Mouse (Mus musculus) midbrain, embryonic 16.5 days (tissue): ENCODE data around the gene Otoa. TPM values are rescaled to one million over a fixed set of nuclear protein-coding genes. Genes with fewer than 3 reads are reported as not detected.

Source experiments
- ATAC-seq: fragments of 200-750 bp; cut with Nextera tagmentation; 2 replicates; pipeline ENCODE4 v1.8.0; 2017; ENCODE audit warnings: moderate TSS enrichment
- H3K27ac ChIP-seq: fragments of 300-500 bp; sonication (generic); 2 replicates; pipeline ENCODE4 v1.5.1; 2014; ENCODE audit warnings: mild to moderate bottlenecking, low read length, mixed read lengths
- H3K27me3 ChIP-seq: fragments of 300-500 bp; sonication (generic); 2 replicates; pipeline ENCODE4 v1.6.1; 2014; ENCODE audit warnings: low read depth, low read length, mixed read lengths; ENCODE audit not compliant: control insufficient read depth, insufficient read depth
- H3K36me3 ChIP-seq: fragments of 300-500 bp; sonication (generic); 2 replicates; pipeline ENCODE4 v1.6.1; 2014; ENCODE audit warnings: mild to moderate bottlenecking, low read length, moderate library complexity, mixed read lengths; ENCODE audit not compliant: control insufficient read depth, insufficient read depth
- H3K4me1 ChIP-seq: fragments of 300-500 bp; sonication (generic); 2 replicates; pipeline ENCODE4 v1.6.1; 2014; ENCODE audit warnings: mild to moderate bottlenecking, low read length, mixed read lengths; ENCODE audit not compliant: control insufficient read depth, insufficient read depth
- H3K4me2 ChIP-seq: fragments of 300-500 bp; sonication (generic); 2 replicates; pipeline ENCODE4 v1.6.1; 2014; ENCODE audit warnings: mild to moderate bottlenecking, low read length, mixed read lengths
- H3K4me3 ChIP-seq: fragments of 300-500 bp; sonication (generic); 2 replicates; pipeline ENCODE4 v1.5.1; 2014; ENCODE audit warnings: low read depth, mild to moderate bottlenecking, low read length, moderate library complexity, mixed read lengths
- H3K9ac ChIP-seq: fragments of 300-500 bp; sonication (generic); 2 replicates; pipeline ENCODE4 v1.6.1; 2014; ENCODE audit warnings: low read depth, low read length, mixed read lengths
- H3K9me3 ChIP-seq: fragments of 300-500 bp; sonication (generic); replicated peaks from 2 replicates; pipeline ENCODE4 v1.6.1; 2014; ENCODE audit warnings: mild to moderate bottlenecking, low read length, mixed read lengths; ENCODE audit not compliant: control insufficient read depth, poor library complexity, severe bottlenecking
- WGBS: fragments of 180-500 bp; shearing (Covaris S2); extraction: QIAGEN DNeasy Blood & Tissue Kit; methylation state at CpG from one replicate; pipeline ENCODE4 v1.1.7; 2014; 5-methylcytosine and 5-hydroxymethylcytosine counted together
- polyA plus RNA-seq: library from polyadenylated mRNA; unstranded; fragments of >200 nt; fragmentation: Nextera tagmentation; extraction: Ambion mirVana; gene quantifications from 2 replicates; pipeline ENCODE4 v1.2.1, GENCODE M21; 2015

The Otoa gene
- polyA plus RNA-seq, 1 experiment from 2014 or later = 0.19 TPM

DNA sequence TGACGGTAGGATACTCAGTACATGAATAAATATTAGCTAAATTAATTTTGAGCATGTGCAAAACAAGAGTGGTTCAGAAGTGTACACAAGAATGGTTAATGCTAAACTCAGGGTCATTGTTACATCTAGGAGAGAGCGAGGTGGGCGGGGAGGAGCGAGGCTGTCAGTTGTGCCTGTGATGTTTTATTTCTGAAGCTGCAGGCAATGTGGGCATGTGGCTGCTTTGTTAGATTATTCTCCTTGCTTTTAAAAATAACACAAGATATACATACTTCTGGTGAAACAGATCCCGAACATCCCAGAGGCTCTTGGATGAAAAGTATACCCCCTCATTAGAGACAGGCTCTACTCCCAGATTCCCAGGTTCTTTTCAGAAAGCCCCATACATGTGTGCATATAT, 59.8 kb downstream of the Otoa start:
- Histone ChIP-seq H3K36me3 (no peaks in the 10 kb centered on the region), H3K4me1 (no peaks in the 10 kb centered on the region), H3K27ac (no peak overlapping the region), H3K4me3 (no peak overlapping the region), H3K27me3 (no peaks in the 10 kb centered on the region), H3K9ac (no peak overlapping the region), H3K4me2 (no peak overlapping the region), H3K9me3 (no peaks in the 10 kb centered on the region)
- ATAC-seq = 0 out of 2 replicates have a peak, but pooled peaks have one; percentile 17
- 69% methylated on average over 5 of the region's 5 CpGs for WGBS

DNA sequence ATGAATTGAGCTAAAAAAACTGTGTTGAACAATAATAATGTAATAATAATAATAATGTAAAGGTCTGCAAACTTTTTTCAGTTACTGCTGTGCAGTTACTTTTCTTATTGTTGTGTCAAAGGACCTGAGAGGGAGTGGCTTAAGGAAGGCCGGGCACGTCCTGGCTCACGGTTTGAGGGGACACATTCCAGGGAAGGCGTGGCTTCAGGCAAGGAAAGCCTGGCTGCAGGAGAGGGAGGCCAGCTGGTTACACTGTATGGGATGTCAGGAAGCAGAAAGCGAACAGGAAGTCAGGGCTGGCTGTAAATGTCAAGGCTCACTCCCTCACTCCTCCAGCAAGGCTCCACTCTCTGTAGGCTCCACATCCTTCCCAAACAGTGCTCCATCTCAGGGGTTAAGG, 69.2 kb downstream of the Otoa start:
- H3K4me3 ChIP-seq = no peak overlapping the region
- H3K4me2 ChIP-seq = no peak overlapping the region
- no peak for ATAC-seq
- WGBS = 82% methylated on average over 5 of the region's 5 CpGs
- H3K9ac ChIP-seq = no peak overlapping the region
- no peaks in the 10 kb centered on the region for H3K27me3 ChIP-seq
- H3K27ac ChIP-seq = no peak overlapping the region
- H3K9me3 ChIP-seq = no peaks in the 10 kb centered on the region
- no peaks in the 10 kb centered on the region for H3K4me1 ChIP-seq
- H3K36me3 ChIP-seq = no peaks in the 10 kb centered on the region

DNA sequence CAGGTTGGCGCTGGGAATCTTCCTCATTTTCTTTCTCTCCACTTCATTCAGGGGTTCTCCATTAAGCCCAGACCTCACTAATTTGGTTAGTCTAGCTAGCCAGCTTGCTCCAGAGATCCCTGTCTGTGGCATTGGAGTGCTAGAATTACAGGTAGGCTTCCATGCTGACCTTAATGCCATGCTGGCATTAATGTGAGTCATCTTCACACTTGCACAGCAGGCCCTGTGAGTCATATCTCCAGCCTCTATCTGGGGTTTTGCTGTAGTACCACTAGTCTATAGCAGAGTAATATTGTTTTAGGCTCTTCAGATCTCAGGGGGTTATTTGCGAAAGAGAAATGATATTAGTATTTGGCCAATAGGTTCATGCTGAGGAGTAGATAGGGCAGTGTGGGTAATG, 70.7 kb downstream of the Otoa start:
- no peaks in the 10 kb centered on the region for H3K36me3 ChIP-seq
- H3K9me3 ChIP-seq = no peaks in the 10 kb centered on the region
- no peak overlapping the region for H3K4me2 ChIP-seq
- H3K27ac ChIP-seq = no peak overlapping the region
- no peak overlapping the region for H3K9ac ChIP-seq
- no peak for ATAC-seq
- H3K4me1 ChIP-seq = no peaks in the 10 kb centered on the region
- H3K27me3 ChIP-seq = no peaks in the 10 kb centered on the region
- H3K4me3 ChIP-seq = no peak overlapping the region
- WGBS = 97% methylated on average over 2 of the region's 2 CpGs

DNA sequence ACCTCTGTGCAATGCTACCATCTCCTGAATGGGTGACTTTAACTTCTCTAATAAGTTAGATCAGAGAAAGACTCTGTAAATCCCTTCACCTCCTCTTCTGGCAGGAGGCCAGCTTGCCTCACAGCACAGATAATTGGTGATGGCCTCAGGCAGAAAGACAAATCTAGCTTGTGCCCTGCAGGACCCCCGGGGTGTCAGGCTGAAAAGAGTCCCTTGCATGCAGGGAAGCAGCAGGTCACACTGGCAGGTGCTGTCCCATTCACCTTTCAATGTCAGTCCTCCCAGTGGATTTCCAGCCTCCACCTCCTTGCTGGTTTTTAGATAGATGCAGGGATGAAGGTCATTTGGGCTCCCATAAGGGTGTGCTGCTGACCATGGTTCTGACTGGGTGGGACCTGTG, 84.2 kb downstream of the Otoa start:
- H3K9me3 ChIP-seq = no peaks in the 10 kb centered on the region
- H3K4me3 ChIP-seq = no peak overlapping the region
- H3K27ac ChIP-seq = no peak overlapping the region
- H3K4me2 ChIP-seq = no peak overlapping the region
- 0 out of 2 replicates have a peak, but pooled peaks have one; percentile 25 for ATAC-seq
- peaks cover 8% of the 10 kb centered on the region; the same call in 1 of the 2 replicates for H3K4me1 ChIP-seq
- H3K36me3 ChIP-seq = no peaks in the 10 kb centered on the region
- 46% methylated on average over 1 of the region's 1 CpGs for WGBS
- no peaks in the 10 kb centered on the region for H3K27me3 ChIP-seq
- H3K9ac ChIP-seq = no peak overlapping the region

DNA sequence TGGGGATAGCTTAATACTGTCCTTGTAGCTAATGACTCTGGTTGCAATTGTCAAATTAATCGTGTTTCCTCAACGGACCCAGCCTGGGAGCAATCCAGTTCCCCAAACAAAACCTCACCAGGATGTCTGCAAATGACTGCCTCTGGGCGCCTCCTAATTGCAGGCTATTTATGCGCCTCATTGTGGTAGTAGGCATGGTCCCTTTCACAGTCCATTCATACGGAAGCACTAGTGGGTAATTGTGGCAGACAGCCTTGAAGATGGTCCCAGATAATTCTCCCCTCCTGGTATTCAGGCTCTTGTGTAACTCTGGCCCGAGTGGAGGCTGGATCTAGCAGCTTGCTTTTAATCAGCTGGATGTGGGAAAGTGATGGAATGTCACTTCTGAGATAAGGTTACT, 90.4 kb downstream of the Otoa start:
- H3K27ac ChIP-seq = no peak overlapping the region
- 2% methylated on average over 6 of the region's 6 CpGs for WGBS
- peak; percentile 45; the same call in 1 of the 2 replicates for ATAC-seq
- H3K9ac ChIP-seq = no peak overlapping the region
- H3K4me3 ChIP-seq = no peak overlapping the region
- H3K9me3 ChIP-seq = no peaks in the 10 kb centered on the region
- peaks cover 3% of the 10 kb centered on the region; the same call in 1 of the 2 replicates for H3K4me1 ChIP-seq
- no peak overlapping the region for H3K4me2 ChIP-seq
- no peaks in the 10 kb centered on the region for H3K27me3 ChIP-seq
- no peaks in the 10 kb centered on the region for H3K36me3 ChIP-seq

DNA sequence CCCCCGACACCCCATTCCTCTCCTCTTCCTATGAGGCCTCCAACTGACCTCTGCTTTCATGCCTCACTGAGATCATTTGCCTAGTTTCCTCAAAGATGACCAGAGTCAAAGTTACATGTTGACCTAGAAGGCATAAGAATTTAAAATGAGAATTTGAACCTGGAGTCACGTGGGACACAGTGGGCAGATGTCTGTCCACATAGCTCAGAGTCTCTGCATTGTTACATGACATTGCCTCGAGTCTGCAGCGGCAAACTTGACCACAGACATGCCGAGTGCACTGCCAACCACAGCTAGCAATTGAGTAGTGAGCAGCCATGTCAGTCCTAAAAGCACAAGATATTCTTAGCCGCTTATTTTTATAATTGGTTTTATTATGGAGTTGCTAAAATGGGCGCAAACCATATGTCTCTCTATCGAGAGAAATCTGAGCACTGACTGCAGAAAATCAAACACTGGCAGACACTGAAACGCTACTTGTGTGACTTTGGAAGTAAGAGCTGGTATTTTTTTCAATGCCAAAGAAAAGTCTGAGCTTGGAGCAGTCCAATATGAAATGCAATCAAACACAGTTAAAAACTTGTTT, 105.8 kb downstream of the Otoa start:
- no peak overlapping the region for H3K4me2 ChIP-seq
- no peak for ATAC-seq
- H3K4me1 ChIP-seq = no peaks in the 10 kb centered on the region
- H3K4me3 ChIP-seq = no peak overlapping the region
- 83% methylated on average over 9 of the region's 9 CpGs for WGBS
- no peak overlapping the region for H3K27ac ChIP-seq
- no peaks in the 10 kb centered on the region for H3K36me3 ChIP-seq
- H3K9ac ChIP-seq = no peak overlapping the region
- no peaks in the 10 kb centered on the region for H3K9me3 ChIP-seq
- H3K27me3 ChIP-seq = no peaks in the 10 kb centered on the region

DNA sequence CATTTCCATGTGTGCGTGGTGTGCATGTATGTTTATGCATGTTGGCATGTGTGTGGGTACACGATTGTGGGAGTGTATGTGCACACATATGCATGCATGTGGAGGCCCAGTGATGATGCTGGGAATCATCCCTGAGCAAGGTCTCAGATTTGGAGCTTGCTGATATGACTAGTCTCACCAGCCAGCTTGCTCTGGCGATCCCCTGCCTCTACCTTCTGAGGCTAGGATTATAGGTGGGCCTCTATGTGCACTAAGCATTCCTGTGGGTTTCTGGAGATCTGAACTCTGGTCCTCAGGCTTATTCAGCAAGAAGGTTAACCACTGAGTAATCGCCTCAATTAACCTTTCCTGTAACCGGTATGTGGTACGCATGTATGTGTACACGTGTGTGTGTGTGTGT, 107.5 kb downstream of the Otoa start:
- Histone ChIP-seq H3K27ac (no peak overlapping the region), H3K36me3 (no peaks in the 10 kb centered on the region), H3K27me3 (no peaks in the 10 kb centered on the region), H3K4me1 (no peaks in the 10 kb centered on the region), H3K4me3 (no peak overlapping the region), H3K9ac (no peak overlapping the region), H3K4me2 (no peak overlapping the region), H3K9me3 (no peaks in the 10 kb centered on the region)
- no peak for ATAC-seq
- 93% methylated on average over 7 of the region's 7 CpGs for WGBS

DNA sequence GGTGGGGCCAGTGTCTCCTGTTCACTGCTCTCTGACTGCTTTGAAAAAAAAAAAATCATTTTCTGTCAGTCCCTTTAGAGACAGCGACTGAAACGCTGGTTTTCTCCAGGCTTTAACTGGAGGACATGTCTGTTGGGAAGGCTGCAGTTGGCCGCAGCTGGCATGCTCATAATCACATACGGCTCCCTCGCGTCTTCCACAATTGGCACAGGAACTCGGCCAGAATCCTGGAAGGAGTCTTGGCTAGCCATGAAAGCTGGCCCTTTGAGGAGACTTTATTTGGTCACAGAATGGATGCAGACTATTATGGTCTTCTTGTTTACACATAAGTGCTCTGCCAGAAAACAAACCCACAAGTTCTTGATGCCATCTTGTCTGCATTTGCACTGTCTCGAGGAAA, 117.5 kb downstream of the Otoa start:
- Histone ChIP-seq H3K4me3 (no peak overlapping the region), H3K4me1 (no peaks in the 10 kb centered on the region), H3K27me3 (no peaks in the 10 kb centered on the region), H3K9me3 (no peaks in the 10 kb centered on the region), H3K27ac (no peak overlapping the region), H3K36me3 (no peaks in the 10 kb centered on the region), H3K4me2 (no peak overlapping the region), H3K9ac (no peak overlapping the region)
- ATAC-seq = no peak
- WGBS = 66% methylated on average over 8 of the region's 8 CpGs

DNA sequence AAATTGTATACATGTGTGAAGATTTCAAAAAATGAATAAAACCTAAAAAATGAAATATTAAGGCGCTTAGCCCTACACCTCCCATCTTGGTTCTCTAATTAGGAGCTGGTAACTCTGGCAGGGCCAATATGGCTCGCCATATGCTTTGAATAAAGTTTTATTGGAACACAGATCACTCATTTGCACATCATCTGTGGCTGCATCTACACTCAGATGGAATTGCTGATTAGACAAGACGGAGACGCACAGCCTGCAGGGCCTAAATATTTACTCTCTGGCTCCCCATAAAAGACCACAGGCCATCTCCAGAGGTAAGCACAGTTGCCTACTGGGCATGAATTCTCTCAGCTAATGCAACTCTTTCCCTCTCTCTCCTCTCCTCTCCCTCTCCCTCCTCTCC, 130.4 kb downstream of the Otoa start:
- H3K27ac ChIP-seq = no peak overlapping the region
- H3K4me2 ChIP-seq = no peak overlapping the region
- 91% methylated on average over 4 of the region's 4 CpGs for WGBS
- H3K36me3 ChIP-seq = no peaks in the 10 kb centered on the region
- H3K4me1 ChIP-seq = 0 out of 2 replicates have a peak, but pooled peaks cover 2% of the 10 kb centered on the region
- ATAC-seq = no peak
- no peaks in the 10 kb centered on the region for H3K27me3 ChIP-seq
- H3K9ac ChIP-seq = no peak overlapping the region
- no peak overlapping the region for H3K4me3 ChIP-seq
- H3K9me3 ChIP-seq = no peaks in the 10 kb centered on the region
